Mouse (Mus musculus) hindbrain, embryonic 11.5 days (tissue): ENCODE measurements at regions not wholly inside any gene's neighbourhood (a gene's known extent, or its start where the extent isn't known, plus 50 kb on each side); places are given as distances from the start of the nearest gene placed in this dataset.

Source experiments
- ATAC-seq: fragments of 200-750 bp; cut with Nextera tagmentation; 2 replicates; pipeline ENCODE4 v1.8.0; 2017; ENCODE audit warnings: mild to moderate bottlenecking, moderate TSS enrichment, moderate library complexity; ENCODE audit not compliant: low FRiP score
- DNase-seq: peaks from one replicate; pipeline ENCODE4 v3.0.0-alpha.2; 2015; ENCODE audit warnings: low spot score
- H3K27ac ChIP-seq: fragments of 300-500 bp; sonication (generic); 2 replicates; pipeline ENCODE4 v1.5.1; 2014; ENCODE audit warnings: mild to moderate bottlenecking, low read depth, low read length
- H3K27me3 ChIP-seq: fragments of 300-500 bp; sonication (generic); 2 replicates; pipeline ENCODE4 v1.6.1; 2014; ENCODE audit warnings: mild to moderate bottlenecking, low read length, moderate library complexity, mixed read lengths; ENCODE audit not compliant: control insufficient read depth, insufficient read depth
- H3K36me3 ChIP-seq: fragments of 300-500 bp; sonication (generic); 2 replicates; pipeline ENCODE4 v1.6.1; 2014; ENCODE audit warnings: mild to moderate bottlenecking, low read length, moderate library complexity, mixed read lengths; ENCODE audit not compliant: control insufficient read depth, insufficient read depth
- H3K4me1 ChIP-seq: fragments of 300-500 bp; sonication (generic); replicated peaks from 2 replicates; pipeline ENCODE4 v1.6.1; 2014; ENCODE audit warnings: low read length, mixed read lengths; ENCODE audit not compliant: control insufficient read depth, insufficient read depth
- H3K4me2 ChIP-seq: fragments of 300-500 bp; sonication (generic); replicated peaks from 2 replicates; pipeline ENCODE4 v1.6.1; 2014; ENCODE audit warnings: mild to moderate bottlenecking, low read depth, low read length
- H3K4me3 ChIP-seq: fragments of 300-500 bp; sonication (generic); 2 replicates; pipeline ENCODE4 v1.5.1; 2014; ENCODE audit warnings: low read depth, low read length
- H3K9ac ChIP-seq: fragments of 300-500 bp; sonication (generic); 2 replicates; pipeline ENCODE4 v1.6.1; 2014; ENCODE audit warnings: low read depth, low read length
- H3K9me3 ChIP-seq: fragments of 300-500 bp; sonication (generic); 2 replicates; pipeline ENCODE4 v1.6.1; 2016; ENCODE audit warnings: low read length; ENCODE audit not compliant: control insufficient read depth
- WGBS: fragments of 180-500 bp; shearing (Covaris S2); extraction: QIAGEN DNeasy Blood & Tissue Kit; methylation state at CpG from one replicate; pipeline ENCODE4 v1.1.7; 2014; 5-methylcytosine and 5-hydroxymethylcytosine counted together

DNA sequence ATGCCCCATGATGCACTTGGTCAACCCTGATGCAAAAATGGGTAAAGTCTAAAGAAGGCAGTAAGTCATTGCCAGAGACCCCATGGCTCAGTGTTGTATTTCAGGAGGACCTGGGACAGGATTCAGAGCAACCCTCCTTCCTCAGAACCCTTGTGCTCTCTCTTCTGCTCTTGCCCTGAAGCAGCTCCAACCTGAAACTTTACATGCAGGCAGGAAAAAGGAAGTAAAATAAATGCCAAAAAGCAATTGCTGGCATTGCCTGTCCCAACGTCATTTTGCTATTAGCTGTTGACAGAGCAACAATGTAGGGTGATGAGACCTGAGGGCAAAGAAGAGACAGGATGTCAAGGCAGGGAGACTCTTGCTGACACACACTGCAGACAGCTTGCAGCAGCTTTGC, 121.7 kb upstream of the Crim1 start:
- H3K27ac ChIP-seq: no peak overlapping the region
- DNase-seq: no peak
- no peak overlapping the region for H3K4me3 ChIP-seq
- no peak overlapping the region for H3K9ac ChIP-seq
- H3K4me2 ChIP-seq: no peak overlapping the region
- 54% methylated on average over 1 of the region's 1 CpGs for WGBS
- ATAC-seq: no peak
- H3K36me3 ChIP-seq: no peaks in the 10 kb centered on the region
- no peaks in the 10 kb centered on the region for H3K4me1 ChIP-seq
- H3K27me3 ChIP-seq: no peaks in the 10 kb centered on the region
- H3K9me3 ChIP-seq: no peaks in the 10 kb centered on the region

- H3K4me1 ChIP-seq: no peaks in the 10 kb centered on the region
- DNase-seq: no peak
- no peak for ATAC-seq
- H3K4me3 ChIP-seq: no peak overlapping the region
- H3K9ac ChIP-seq: no peak overlapping the region
- no peaks in the 10 kb centered on the region for H3K9me3 ChIP-seq
- no peak overlapping the region for H3K4me2 ChIP-seq
- no peaks in the 10 kb centered on the region for H3K36me3 ChIP-seq
- H3K27ac ChIP-seq: no peak overlapping the region
- 44% methylated on average over 4 of the region's 4 CpGs for WGBS
- H3K27me3 ChIP-seq: no peaks in the 10 kb centered on the region
These were observed 115.6 kb upstream of the Crim1 start for GRCm38 (mm10) chr17:78084419-78084818.

GRCm38 (mm10) chr17:78086963-78087362, 113.1 kb upstream of the Crim1 start:
- 82% methylated on average over 8 of the region's 8 CpGs for whole genome bisulfite sequencing
- H3K4me2 ChIP-seq: no peak overlapping the region
- no peak overlapping the region for H3K27ac ChIP-seq
- DNase-seq (no peak), ATAC-seq (no peak)
- no peak overlapping the region for H3K9ac ChIP-seq
- no peaks in the 10 kb centered on the region for H3K36me3 ChIP-seq
- no peak overlapping the region for H3K4me3 ChIP-seq
- no peaks in the 10 kb centered on the region for H3K4me1 ChIP-seq
- no peaks in the 10 kb centered on the region for H3K27me3 ChIP-seq
- H3K9me3 ChIP-seq: no peaks in the 10 kb centered on the region

DNA sequence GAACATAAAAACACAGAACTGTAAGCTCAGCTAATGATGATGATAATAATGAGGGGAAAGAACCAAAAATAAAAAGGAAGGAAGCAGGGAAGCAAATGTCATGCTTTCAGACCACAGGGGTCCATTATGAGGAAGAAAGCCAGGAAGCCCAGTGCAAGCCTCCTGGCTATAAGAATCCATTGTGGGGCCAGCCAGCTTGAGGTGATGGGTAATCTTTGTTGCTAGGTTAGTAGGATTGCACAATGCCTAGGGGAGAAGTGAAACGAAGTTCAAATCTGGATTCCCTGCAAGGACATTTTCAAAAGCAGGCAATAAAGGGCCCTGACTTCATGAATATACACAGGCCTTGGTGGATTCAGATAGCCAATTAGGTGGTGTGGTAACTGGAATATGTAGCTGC, 102.3 kb upstream of the Crim1 start:
- Histone ChIP-seq H3K4me1 (no peaks in the 10 kb centered on the region), H3K27ac (no peak overlapping the region), H3K4me2 (no peak overlapping the region), H3K4me3 (no peak overlapping the region), H3K9me3 (no peaks in the 10 kb centered on the region), H3K36me3 (no peaks in the 10 kb centered on the region), H3K27me3 (no peaks in the 10 kb centered on the region), H3K9ac (no peak overlapping the region)
- WGBS: 37% methylated on average over 1 of the region's 1 CpGs
- ATAC-seq (no peak), DNase-seq (no peak)

DNA sequence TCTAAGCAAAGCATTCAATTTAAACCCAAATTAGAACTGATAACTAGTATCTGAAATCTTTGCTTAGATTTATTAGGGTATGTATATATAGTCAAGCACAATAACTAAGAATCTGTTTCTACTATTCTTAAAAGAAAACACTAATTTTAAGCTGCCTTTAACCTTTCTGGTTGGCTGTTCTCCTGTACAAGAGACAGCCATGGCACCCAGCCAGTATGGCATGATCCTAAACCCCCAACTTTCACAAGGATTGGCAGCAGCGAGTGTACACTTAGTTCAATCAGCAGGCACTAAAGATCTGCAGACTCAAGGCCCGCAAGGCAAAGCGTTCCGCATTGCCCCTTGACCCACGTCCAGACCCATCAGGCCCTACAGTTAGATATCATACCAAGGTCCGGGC, 91.3 kb upstream of the Crim1 start:
- Histone ChIP-seq H3K36me3 (no peaks in the 10 kb centered on the region), H3K9me3 (no peaks in the 10 kb centered on the region), H3K4me1 (no peaks in the 10 kb centered on the region), H3K27ac (no peak overlapping the region), H3K27me3 (no peaks in the 10 kb centered on the region), H3K4me2 (no peak overlapping the region), H3K9ac (no peak overlapping the region), H3K4me3 (no peak overlapping the region)
- DNase-seq: no peak
- WGBS: 95% methylated on average over 6 of the region's 6 CpGs
- ATAC-seq: no peak

- H3K4me1 ChIP-seq: no peaks in the 10 kb centered on the region
- no peak overlapping the region for H3K4me3 ChIP-seq
- no peak for DNase-seq
- no peaks in the 10 kb centered on the region for H3K27me3 ChIP-seq
- no peak overlapping the region for H3K27ac ChIP-seq
- no peaks in the 10 kb centered on the region for H3K9me3 ChIP-seq
- H3K36me3 ChIP-seq: no peaks in the 10 kb centered on the region
- 88% methylated on average over 7 of the region's 7 CpGs for WGBS
- ATAC-seq: no peak
- no peak overlapping the region for H3K4me2 ChIP-seq
- no peak overlapping the region for H3K9ac ChIP-seq
These were observed 90.5 kb upstream of the Crim1 start for GRCm38 (mm10) chr17:78109364-78110222.

DNA sequence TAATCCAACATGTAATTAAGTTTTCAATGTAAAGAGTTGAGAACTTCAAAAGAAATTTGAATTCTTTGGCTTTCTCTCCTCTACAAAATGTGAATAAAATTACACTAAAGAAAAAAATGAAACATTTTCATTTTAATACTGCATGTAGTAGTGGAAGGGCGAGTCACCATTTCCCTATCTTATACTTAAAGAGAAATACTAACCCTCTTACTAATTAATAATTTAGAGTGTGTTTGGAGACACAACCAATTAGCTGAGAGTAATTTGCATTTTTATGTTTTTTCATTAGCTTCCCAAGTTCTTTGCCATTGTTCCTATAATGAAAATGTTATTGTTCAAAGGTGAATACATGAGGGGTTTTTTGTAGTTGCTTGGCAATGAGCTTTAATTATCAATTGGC, 67.9 kb upstream of the Crim1 start:
- H3K27ac ChIP-seq: no peak overlapping the region
- no peak for DNase-seq
- H3K9me3 ChIP-seq: no peaks in the 10 kb centered on the region
- ATAC-seq: no peak
- WGBS: 94% methylated on average over 1 of the region's 1 CpGs
- H3K9ac ChIP-seq: no peak overlapping the region
- no peaks in the 10 kb centered on the region for H3K27me3 ChIP-seq
- H3K4me3 ChIP-seq: no peak overlapping the region
- no peaks in the 10 kb centered on the region for H3K36me3 ChIP-seq
- H3K4me2 ChIP-seq: no peak overlapping the region
- H3K4me1 ChIP-seq: no peaks in the 10 kb centered on the region

GRCm38 (mm10) chr17:78137986-78138385, 62.1 kb upstream of the Crim1 start:
- DNase-seq (no peak), ATAC-seq (no peak)
- WGBS: 47% methylated on average over 1 of the region's 1 CpGs
- no peak overlapping the region for H3K9ac ChIP-seq
- no peak overlapping the region for H3K4me3 ChIP-seq
- no peaks in the 10 kb centered on the region for H3K9me3 ChIP-seq
- H3K4me1 ChIP-seq: no peaks in the 10 kb centered on the region
- H3K27me3 ChIP-seq: no peaks in the 10 kb centered on the region
- no peak overlapping the region for H3K27ac ChIP-seq
- no peak overlapping the region for H3K4me2 ChIP-seq
- no peaks in the 10 kb centered on the region for H3K36me3 ChIP-seq

DNA sequence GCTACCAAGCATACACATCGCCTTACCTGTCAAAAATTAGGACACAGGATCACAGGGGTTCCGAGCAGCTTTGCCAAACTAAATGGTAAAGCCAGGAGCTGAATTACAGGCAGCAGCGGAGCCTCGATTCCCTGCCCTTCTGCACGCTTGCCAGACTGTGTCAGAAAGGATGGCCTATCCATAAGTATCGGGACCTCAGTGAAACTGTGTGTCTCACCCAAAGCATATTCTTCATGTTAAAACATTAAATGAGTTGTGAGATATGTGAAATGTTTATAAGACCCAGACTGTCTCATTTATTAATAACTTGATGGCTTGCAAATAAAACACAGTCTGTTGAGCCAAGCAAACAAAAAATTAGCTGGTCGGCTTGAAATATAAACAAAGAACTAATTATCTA, 59.4 kb upstream of the Crim1 start:
- ATAC-seq: no peak
- Histone ChIP-seq H3K36me3 (no peaks in the 10 kb centered on the region), H3K4me1 (no peaks in the 10 kb centered on the region), H3K4me2 (no peak overlapping the region), H3K9ac (no peak overlapping the region), H3K27me3 (no peaks in the 10 kb centered on the region), H3K27ac (no peak overlapping the region), H3K9me3 (no peaks in the 10 kb centered on the region), H3K4me3 (no peak overlapping the region)
- DNase-seq: no peak
- WGBS: 90% methylated on average over 7 of the region's 7 CpGs
